Mouse (Mus musculus): ENCODE measurements around the gene Nelfcd.

The Nelfcd gene

GRCm38 (mm10) chr2:174415731-174416310 is at the start of gene Nelfcd:
TSS of gene Nelfcd (plus strand) at chr2:174415804.
- peak; percentile 95 for DNase-seq

GRCm38 (mm10) chr2:174366571-174366970 is 49.0 kb upstream of the Nelfcd start:
- no peak for DNase-seq

GRCm38 (mm10) chr2:174381021-174381420 is 34.6 kb upstream of the Nelfcd start:
- no peak for DNase-seq

- DNase-seq = no peak
These were observed 23.7 kb upstream of the Nelfcd start for GRCm38 (mm10) chr2:174391936-174392335.

- no peak for DNase-seq
These were observed 23.1 kb upstream of the Nelfcd start for GRCm38 (mm10) chr2:174392554-174392953.

GRCm38 (mm10) chr2:174393383-174393782 is 22.2 kb upstream of the Nelfcd start:
- DNase-seq = no peak

GRCm38 (mm10) chr2:174396643-174397042 is 19.0 kb upstream of the Nelfcd start:
- no peak for DNase-seq

- no peak for DNase-seq
These were observed 18.5 kb upstream of the Nelfcd start for GRCm38 (mm10) chr2:174397065-174397464.

- no peak for DNase-seq
These were observed 17.7 kb upstream of the Nelfcd start for GRCm38 (mm10) chr2:174397881-174398280.

- DNase-seq = no peak
These were observed 15.2 kb upstream of the Nelfcd start for GRCm38 (mm10) chr2:174400396-174400795.

GRCm38 (mm10) chr2:174410222-174410621 is 5.4 kb upstream of the Nelfcd start:
- no peak for DNase-seq

- DNase-seq = no peak
These were observed 2.5 kb upstream of the Nelfcd start for GRCm38 (mm10) chr2:174413127-174413526.

- no peak for DNase-seq
These were observed 438 bp upstream of the Nelfcd start for GRCm38 (mm10) chr2:174415001-174415730.

- no peak for DNase-seq
These were observed 5.5 kb downstream of the Nelfcd start for GRCm38 (mm10) chr2:174421107-174421506.

- DNase-seq = no peak
These were observed 8.9 kb downstream of the Nelfcd start for GRCm38 (mm10) chr2:174424301-174425085.

- no peak for DNase-seq
These were observed 11.3 kb downstream of the Nelfcd start for GRCm38 (mm10) chr2:174426856-174427255.

GRCm38 (mm10) chr2:174428076-174428835 is 12.7 kb downstream of the Nelfcd start:
- DNase-seq = peak; percentile 27

GRCm38 (mm10) chr2:174428996-174429591 is 13.5 kb downstream of the Nelfcd start:
- DNase-seq = no peak

GRCm38 (mm10) chr2:174434943-174435342 is 19.3 kb downstream of the Nelfcd start:
- no peak for DNase-seq

- no peak for DNase-seq
These were observed 20.6 kb downstream of the Nelfcd start for GRCm38 (mm10) chr2:174436076-174436701.

- no peak for DNase-seq
These were observed 21.5 kb downstream of the Nelfcd start for GRCm38 (mm10) chr2:174436916-174437696.

- DNase-seq = no peak
These were observed 22.0 kb downstream of the Nelfcd start for GRCm38 (mm10) chr2:174437697-174437982.
